Mouse (Mus musculus) G1E (cell line): ENCODE measurements around the gene Cip2a.

Experiments used
- CTCF ChIP-seq: IDR thresholded peaks from 2 replicates; pipeline ENCODE4 v1.5.1; 2012; ENCODE audit warnings: low read depth, low read length, inconsistent platforms, mixed read lengths
- GATA1 ChIP-seq: IDR thresholded peaks from 2 replicates; pipeline ENCODE4 v1.6.1; 2012; ENCODE audit warnings: borderline replicate concordance, low read length, inconsistent platforms, mixed read lengths
- GATA2 ChIP-seq: IDR thresholded peaks from 2 replicates; pipeline ENCODE4 v1.6.1; 2012; ENCODE audit warnings: low read depth, low read length, inconsistent platforms, borderline replicate concordance
- TAL1 ChIP-seq: conservative IDR thresholded peaks from 2 replicates; pipeline ENCODE4 v1.6.1; 2012; ENCODE audit warnings: low read depth, low read length, inconsistent platforms, mixed read lengths

DNA sequence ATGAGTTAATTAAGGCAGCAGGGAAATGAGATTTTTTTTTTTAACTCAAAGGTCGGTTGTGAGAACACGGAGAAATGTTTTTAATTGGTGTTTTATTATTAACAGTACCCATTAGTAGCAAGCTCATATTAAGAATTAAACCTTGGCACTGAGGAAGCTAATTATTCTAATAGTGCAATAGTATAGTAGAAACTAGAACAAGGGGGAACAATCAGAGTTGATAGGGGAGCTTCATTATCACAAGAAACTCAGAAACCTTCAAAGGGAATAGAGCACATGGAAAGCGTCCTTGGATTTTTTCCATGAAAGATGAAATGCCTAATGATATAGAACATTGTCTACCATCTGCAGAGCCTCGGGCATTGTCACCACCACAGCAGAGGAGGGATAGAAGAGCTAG is 41.9 kb downstream of the Cip2a start:
- no peak for TF ChIP-seq CTCF
- no peak for TF ChIP-seq GATA1
- no peak for TF ChIP-seq TAL1
- no peak for TF ChIP-seq GATA2
